Comparison of ENCODE assay signal across 27 mouse cellular contexts in the genomic region with DNA sequence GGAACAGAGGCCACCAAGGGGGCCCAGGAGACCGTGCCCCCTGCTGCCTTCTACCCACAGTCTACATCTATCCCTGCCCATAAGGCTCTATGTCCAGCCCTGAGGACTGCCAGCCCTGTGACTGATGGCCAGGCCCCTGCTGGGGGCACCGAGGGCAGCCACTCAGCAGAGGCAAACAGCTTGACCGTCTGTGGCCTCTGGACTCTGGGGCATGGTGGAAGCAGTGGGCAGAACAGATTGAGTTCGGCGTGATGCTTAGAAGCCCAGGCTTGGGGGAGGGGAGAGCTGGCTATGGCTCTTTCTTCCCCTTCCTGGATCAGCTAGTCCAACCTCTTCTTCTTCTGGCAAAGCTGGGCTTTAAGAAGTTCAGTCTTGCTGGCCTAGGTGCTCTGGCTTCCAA. TPM values are rescaled to one million over a fixed set of nuclear protein-coding genes. Genes with fewer than 3 reads are reported as not detected.
A peak's percentile ranks its signal among the peaks of the same experiment; 100 is the strongest.
DNase-seq lines count a peak whose midpoint lies in the region; ATAC-seq lines count a peak whose summit lies in the region.
"Had no signal": no experiment of that assay in that cellular context is flagged by ENCODE, and none has a peak within 500 bp of the region (broad histone marks: within the 10 kb centered on the region; RNA-seq: fewer than 3 reads in every experiment).

No protein-coding gene starts in this region.

- H3K9me3 ChIP-seq in hindbrain, embryonic 11.5 days (ENCODE audit: control insufficient read depth, low read length) = no peaks in the 10 kb centered on the region
- H3K9me3 ChIP-seq in hindbrain, embryonic 16.5 days (ENCODE audit: control insufficient read depth, low read length) = no peaks in the 10 kb centered on the region
- no peaks in the 10 kb centered on the region for H3K9me3 ChIP-seq in midbrain, embryonic 16.5 days (replicated peaks; ENCODE audit: control insufficient read depth, low read length, poor library complexity, severe bottlenecking)
- no peaks in the 10 kb centered on the region for H3K9me3 ChIP-seq in midbrain, embryonic 14.5 days (ENCODE audit: control insufficient read depth, low read length)
- H3K9me3 ChIP-seq: forebrain, embryonic 15.5 days; G1E; heart, embryonic 12.5 days; limb, embryonic 12.5 days; liver, embryonic 15.5 days; stomach, embryonic 15.5 days had no signal

- no peak overlapping the region for H3K27ac ChIP-seq in hindbrain, embryonic 11.5 days (ENCODE audit: low read depth, low read length)
- no peak overlapping the region for H3K27ac ChIP-seq in hindbrain, embryonic 16.5 days (ENCODE audit: low read depth, low read length)
- H3K27ac ChIP-seq in midbrain, embryonic 16.5 days (ENCODE audit: low read length) = no peak overlapping the region
- H3K27ac ChIP-seq in midbrain, embryonic 14.5 days (replicated peaks; ENCODE audit: low read depth, low read length) = no peak overlapping the region
- H3K27ac ChIP-seq: forebrain, embryonic 15.5 days; gastrocnemius, adult 2 months; heart, adult 2 months; hindbrain, embryonic 14.5 days; limb, embryonic 12.5 days; liver, embryonic 15.5 days; stomach, embryonic 15.5 days had no signal

- no peak for DNase-seq in hindbrain, embryonic 11.5 days (ENCODE audit: low spot score)
- no peak for DNase-seq in midbrain, embryonic 14.5 days
- DNase-seq in kidney, postnatal 14 days = peak; percentile 46
- DNase-seq in frontal cortex, postnatal 14 days (ENCODE audit: low spot score in 2 of 2) = no peak
- DNase-seq: adrenal gland, adult 8-10 months; gastrocnemius, postnatal 36 days; layer of hippocampus, adult 9-11 months; lung, postnatal 14 days; right cerebral cortex, postnatal 25 days had no signal

- no peak overlapping the region for H3K9ac ChIP-seq in hindbrain, embryonic 11.5 days (ENCODE audit: low read depth, low read length)
- H3K9ac ChIP-seq in hindbrain, embryonic 16.5 days (ENCODE audit: low read depth, low read length) = no peak overlapping the region
- no peak overlapping the region for H3K9ac ChIP-seq in midbrain, embryonic 16.5 days (ENCODE audit: low read depth, low read length)
- H3K9ac ChIP-seq in midbrain, embryonic 14.5 days (replicated peaks; ENCODE audit: low read length) = no peak overlapping the region
- H3K9ac ChIP-seq: forebrain, embryonic 15.5 days; heart, embryonic 12.5 days; hindbrain, embryonic 14.5 days; limb, embryonic 12.5 days; liver, embryonic 15.5 days; lung, embryonic 14.5 days; stomach, embryonic 15.5 days had no signal

- no peaks in the 10 kb centered on the region for H3K36me3 ChIP-seq in hindbrain, embryonic 11.5 days (ENCODE audit: control insufficient read depth, insufficient read depth, low read length)
- no peaks in the 10 kb centered on the region for H3K36me3 ChIP-seq in hindbrain, embryonic 16.5 days (ENCODE audit: control insufficient read depth, insufficient read depth, low read length)
- no peaks in the 10 kb centered on the region for H3K36me3 ChIP-seq in midbrain, embryonic 16.5 days (ENCODE audit: control insufficient read depth, insufficient read depth, low read length)
- H3K36me3 ChIP-seq in midbrain, embryonic 14.5 days (ENCODE audit: control insufficient read depth, insufficient read depth, low read length) = no peaks in the 10 kb centered on the region
- H3K36me3 ChIP-seq: forebrain, embryonic 15.5 days; G1E; heart, embryonic 12.5 days; limb, embryonic 12.5 days; liver, embryonic 15.5 days; stomach, embryonic 15.5 days had no signal

- H3K27me3 ChIP-seq in hindbrain, embryonic 11.5 days (ENCODE audit: control insufficient read depth, insufficient read depth, low read length) = peaks cover 58% of the 10 kb centered on the region
- H3K27me3 ChIP-seq in hindbrain, embryonic 16.5 days (replicated peaks; ENCODE audit: control insufficient read depth, insufficient read depth, low read length) = peaks cover 72% of the 10 kb centered on the region
- peaks cover 62% of the 10 kb centered on the region for H3K27me3 ChIP-seq in midbrain, embryonic 16.5 days (ENCODE audit: control insufficient read depth, insufficient read depth, low read depth, low read length)
- H3K27me3 ChIP-seq in midbrain, embryonic 14.5 days (ENCODE audit: control insufficient read depth, insufficient read depth, low read length) = peaks cover 30% of the 10 kb centered on the region

- no peak overlapping the region for H3K4me3 ChIP-seq in hindbrain, embryonic 11.5 days (ENCODE audit: low read depth, low read length)
- no peak overlapping the region for H3K4me3 ChIP-seq in hindbrain, embryonic 16.5 days (ENCODE audit: low read length)
- H3K4me3 ChIP-seq in midbrain, embryonic 16.5 days (ENCODE audit: low read depth, low read length) = no peak overlapping the region
- no peak overlapping the region for H3K4me3 ChIP-seq in midbrain, embryonic 14.5 days (replicated peaks; ENCODE audit: low read depth, low read length)
- H3K4me3 ChIP-seq: forebrain, embryonic 15.5 days; gastrocnemius, adult 2 months; heart, adult 2 months; heart, embryonic 12.5 days; limb, embryonic 12.5 days; liver, embryonic 15.5 days; stomach, embryonic 15.5 days had no signal

- 12% methylated on average over 5 of the region's 5 CpGs for whole genome bisulfite sequencing in hindbrain, embryonic 11.5 days
- WGBS in hindbrain, embryonic 16.5 days = 30% methylated on average over 5 of the region's 5 CpGs
- WGBS in midbrain, embryonic 16.5 days = 43% methylated on average over 5 of the region's 5 CpGs
- WGBS in midbrain, embryonic 14.5 days = 33% methylated on average over 5 of the region's 5 CpGs

- ATAC-seq in hindbrain, embryonic 11.5 days (ENCODE audit: low FRiP score) = 0 out of 2 replicates have a peak, but pooled peaks have one; percentile 23
- ATAC-seq in hindbrain, embryonic 16.5 days = no peak
- ATAC-seq in midbrain, embryonic 16.5 days = 0 out of 2 replicates have a peak, but pooled peaks have one; percentile 8
- no peak for ATAC-seq in midbrain, embryonic 14.5 days (ENCODE audit: low FRiP score, low TSS enrichment)
- no peak for ATAC-seq in CD4-positive, CD25-positive, alpha-beta regulatory T cell, adult 4 months
- ATAC-seq: forebrain, embryonic 15.5 days; inflammation-experienced regulatory T-cells, adult 6 months had no signal

- peaks cover 4% of the 10 kb centered on the region; the same call in 1 of the 2 replicates for H3K4me1 ChIP-seq in hindbrain, embryonic 11.5 days (replicated peaks; ENCODE audit: control insufficient read depth, insufficient read depth, low read length)
- H3K4me1 ChIP-seq in hindbrain, embryonic 16.5 days (ENCODE audit: control insufficient read depth, insufficient read depth, low read depth, low read length) = no peaks in the 10 kb centered on the region; the same call in 1 of the 2 replicates
- H3K4me1 ChIP-seq in midbrain, embryonic 16.5 days (ENCODE audit: control insufficient read depth, insufficient read depth, low read length) = peaks cover 5% of the 10 kb centered on the region; the same call in 1 of the 2 replicates
- H3K4me1 ChIP-seq in midbrain, embryonic 14.5 days (ENCODE audit: control insufficient read depth, insufficient read depth, low read length) = peaks cover 12% of the 10 kb centered on the region
- H3K4me1 ChIP-seq: heart, embryonic 12.5 days; liver, embryonic 15.5 days; stomach, embryonic 15.5 days had no signal

- no peak overlapping the region for H3K4me2 ChIP-seq in hindbrain, embryonic 11.5 days (replicated peaks; ENCODE audit: low read depth, low read length)
- H3K4me2 ChIP-seq in hindbrain, embryonic 16.5 days (ENCODE audit: low read length) = no peak overlapping the region
- H3K4me2 ChIP-seq in midbrain, embryonic 16.5 days (ENCODE audit: low read length) = no peak overlapping the region
- no peak overlapping the region for H3K4me2 ChIP-seq in midbrain, embryonic 14.5 days (ENCODE audit: low read length)
- H3K4me2 ChIP-seq: forebrain, embryonic 15.5 days; heart, embryonic 12.5 days; hindbrain, embryonic 14.5 days; limb, embryonic 12.5 days; liver, embryonic 15.5 days; lung, embryonic 14.5 days; stomach, embryonic 15.5 days had no signal

RNA-seq across cellular contexts. Expression of gene Dmbx1, which starts 13.8 kb away (rescaled TPM):
- 2.4 and 2.5 TPM in 2 replicates for polyA plus RNA-seq in hindbrain, embryonic 11.5 days (2014; fragmentation: Nextera tagmentation; extraction: Ambion mirVana)
- 5.8 and 6.8 TPM in 2 replicates for polyA plus RNA-seq in hindbrain, embryonic 16.5 days (2015; fragmentation: Nextera tagmentation; extraction: Ambion mirVana)
- 6.1 and 12.0 TPM in 2 replicates for polyA plus RNA-seq in midbrain, embryonic 16.5 days (2015; fragmentation: Nextera tagmentation; extraction: Ambion mirVana)
- polyA plus RNA-seq in midbrain, embryonic 14.5 days (2014; fragmentation: Nextera tagmentation; extraction: Ambion mirVana) = 8.2 and 8.5 TPM in 2 replicates
- polyA plus RNA-seq in CD4-positive, CD25-positive, alpha-beta regulatory T cell, adult 4 months (2017; shearing (Covaris generic)) = not detected
- polyA plus RNA-seq: G1E; heart, adult 2 months; heart, embryonic 12.5 days; heart, postnatal 0 days; inflammation-experienced regulatory T-cells, adult 6 months; large intestine, adult 2 months; liver, adult 2 months; liver, embryonic 15.5 days; lung, embryonic 14.5 days; urinary bladder, adult 2 months had no signal

Comparison
In these comparisons a context has a peak if more than half of its experiments do, and no peak if none do; other contexts are left out.
1. ATAC-seq: peak in hindbrain, embryonic 11.5 days (single experiment) and midbrain, embryonic 16.5 days (single experiment); none in hindbrain, embryonic 16.5 days (single experiment), midbrain, embryonic 14.5 days (single experiment) and CD4-positive, CD25-positive, alpha-beta regulatory T cell, adult 4 months (single experiment).